Mouse (Mus musculus): ENCODE results near the gene Gm6871. TPM values are rescaled to one million over a fixed set of nuclear protein-coding genes. Genes with fewer than 3 reads are reported as not detected.

Gene Gm6871
- polyA plus RNA-seq, 1 experiment, result not detected

GRCm38 (mm10) chr7:41582028-41582427 is 8.6 kb upstream of the Gm6871 start:
- no peak for TF ChIP-seq CTCF (IDR thresholded peaks at IDR 0.05; ENCODE audit: borderline replicate concordance, control insufficient read depth, extremely low read depth, insufficient read depth, low read length, poor library complexity)
- TF ChIP-seq POLR2A (IDR thresholded peaks at IDR 0.05; ENCODE audit: control insufficient read depth, extremely low read depth, insufficient read depth, low read length, poor library complexity), result no peak
- H3K27ac ChIP-seq (ENCODE audit: control insufficient read depth, insufficient read depth, low read length), result no peak overlapping the region
- no peak overlapping the region for H3K4me3 ChIP-seq (ENCODE audit: control insufficient read depth, insufficient read depth, low read length)
- H3K36me3 ChIP-seq (ENCODE audit: control insufficient read depth, insufficient read depth, low read length), result no peaks in the 10 kb centered on the region
- no peaks in the 10 kb centered on the region for H3K27me3 ChIP-seq (ENCODE audit: control insufficient read depth, insufficient read depth, low read length)
- H3K4me1 ChIP-seq (replicated peaks; ENCODE audit: control insufficient read depth, insufficient read depth, low read length), result no peaks in the 10 kb centered on the region
- no peak for DNase-seq

- Histone ChIP-seq H3K4me1 (replicated peaks; ENCODE audit: control insufficient read depth, insufficient read depth, low read length) (no peaks in the 10 kb centered on the region), H3K27me3 (ENCODE audit: control insufficient read depth, insufficient read depth, low read length) (no peaks in the 10 kb centered on the region), H3K27ac (ENCODE audit: control insufficient read depth, insufficient read depth, low read length) (no peak overlapping the region), H3K4me3 (ENCODE audit: control insufficient read depth, insufficient read depth, low read length) (no peak overlapping the region), H3K36me3 (ENCODE audit: control insufficient read depth, insufficient read depth, low read length) (no peaks in the 10 kb centered on the region)
- WGBS, result 97% methylated on average over 2 of the region's 2 CpGs
- TF ChIP-seq CTCF (IDR thresholded peaks at IDR 0.05; ENCODE audit: borderline replicate concordance, control insufficient read depth, extremely low read depth, insufficient read depth, low read length, poor library complexity) (no peak), POLR2A (IDR thresholded peaks at IDR 0.05; ENCODE audit: control insufficient read depth, extremely low read depth, insufficient read depth, low read length, poor library complexity) (no peak)
- DNase-seq, result no peak
Observed at GRCm38 (mm10) chr7:41577956-41578355, 4.5 kb upstream of the Gm6871 start.

DNA sequence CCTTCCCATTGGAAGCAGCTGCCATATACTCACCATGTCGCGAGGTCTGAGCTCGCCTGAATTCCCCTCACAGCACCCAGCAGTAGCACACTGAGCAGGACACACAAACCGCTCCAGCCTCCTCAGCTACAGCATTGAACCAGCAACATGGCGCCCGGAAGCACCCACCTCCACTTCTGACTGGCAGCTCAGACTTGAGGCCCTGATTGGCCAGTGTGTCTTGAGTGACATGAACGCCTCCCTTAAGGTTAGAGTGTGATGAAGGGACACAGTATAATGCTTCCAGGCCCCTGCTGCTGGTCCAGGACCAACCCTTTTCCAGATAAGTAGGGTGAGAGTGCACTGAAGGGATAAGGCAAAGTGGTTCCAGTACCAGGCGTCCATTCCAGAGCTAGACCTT is 12.8 kb downstream of the Gm6871 start:
- TF ChIP-seq CTCF (IDR thresholded peaks at IDR 0.05; ENCODE audit: borderline replicate concordance, control insufficient read depth, extremely low read depth, insufficient read depth, low read length, poor library complexity) (no peak), POLR2A (IDR thresholded peaks at IDR 0.05; ENCODE audit: control insufficient read depth, extremely low read depth, insufficient read depth, low read length, poor library complexity) (no peak)
- Histone ChIP-seq H3K27me3 (ENCODE audit: control insufficient read depth, insufficient read depth, low read length) (no peaks in the 10 kb centered on the region), H3K4me1 (replicated peaks; ENCODE audit: control insufficient read depth, insufficient read depth, low read length) (no peaks in the 10 kb centered on the region), H3K36me3 (ENCODE audit: control insufficient read depth, insufficient read depth, low read length) (no peaks in the 10 kb centered on the region), H3K4me3 (ENCODE audit: control insufficient read depth, insufficient read depth, low read length) (no peak overlapping the region), H3K27ac (ENCODE audit: control insufficient read depth, insufficient read depth, low read length) (no peak overlapping the region)
- DNase-seq, result no peak
- WGBS, result 82% methylated on average over 8 of the region's 8 CpGs

GRCm38 (mm10) chr7:41512672-41513071 is 60.8 kb downstream of the Gm6871 start:
- WGBS, result 94% methylated on average over 3 of the region's 3 CpGs
- H3K4me1 ChIP-seq (replicated peaks; ENCODE audit: control insufficient read depth, insufficient read depth, low read length), result no peaks in the 10 kb centered on the region
- no peak for TF ChIP-seq CTCF (IDR thresholded peaks at IDR 0.05; ENCODE audit: borderline replicate concordance, control insufficient read depth, extremely low read depth, insufficient read depth, low read length, poor library complexity)
- no peak for TF ChIP-seq POLR2A (IDR thresholded peaks at IDR 0.05; ENCODE audit: control insufficient read depth, extremely low read depth, insufficient read depth, low read length, poor library complexity)
- no peak overlapping the region for H3K4me3 ChIP-seq (ENCODE audit: control insufficient read depth, insufficient read depth, low read length)
- no peaks in the 10 kb centered on the region for H3K36me3 ChIP-seq (ENCODE audit: control insufficient read depth, insufficient read depth, low read length)
- DNase-seq, result no peak
- no peak overlapping the region for H3K27ac ChIP-seq (ENCODE audit: control insufficient read depth, insufficient read depth, low read length)
- H3K27me3 ChIP-seq (ENCODE audit: control insufficient read depth, insufficient read depth, low read length), result no peaks in the 10 kb centered on the region

DNA sequence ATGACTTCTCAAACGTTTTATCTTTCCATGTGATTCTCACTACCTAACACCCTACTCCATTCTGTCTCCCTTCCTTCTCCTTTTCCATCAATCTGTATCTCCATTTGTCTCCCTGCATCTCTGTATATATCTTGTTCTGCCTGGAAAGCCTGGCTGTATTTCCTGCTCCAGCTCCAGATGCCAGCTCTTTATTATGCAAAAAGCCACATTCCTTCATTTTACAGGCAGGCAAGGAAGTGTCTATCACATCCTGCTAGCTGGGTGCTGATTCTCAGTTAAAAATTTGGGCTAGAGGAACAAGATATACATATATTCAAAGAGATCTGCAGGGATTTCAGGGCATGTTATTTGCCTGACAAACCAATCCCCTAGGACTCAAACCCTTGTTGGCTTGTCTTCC is 61.3 kb downstream of the Gm6871 start:
- Histone ChIP-seq H3K4me3 (ENCODE audit: control insufficient read depth, insufficient read depth, low read length) (no peak overlapping the region), H3K36me3 (ENCODE audit: control insufficient read depth, insufficient read depth, low read length) (no peaks in the 10 kb centered on the region), H3K27ac (ENCODE audit: control insufficient read depth, insufficient read depth, low read length) (no peak overlapping the region), H3K4me1 (replicated peaks; ENCODE audit: control insufficient read depth, insufficient read depth, low read length) (no peaks in the 10 kb centered on the region), H3K27me3 (ENCODE audit: control insufficient read depth, insufficient read depth, low read length) (no peaks in the 10 kb centered on the region)
- TF ChIP-seq CTCF (IDR thresholded peaks at IDR 0.05; ENCODE audit: borderline replicate concordance, control insufficient read depth, extremely low read depth, insufficient read depth, low read length, poor library complexity), result no peak
- TF ChIP-seq POLR2A (IDR thresholded peaks at IDR 0.05; ENCODE audit: control insufficient read depth, extremely low read depth, insufficient read depth, low read length, poor library complexity), result no peak
- no peak for DNase-seq
- WGBS, result 27% methylated on average over 1 of the region's 1 CpGs

- Histone ChIP-seq H3K27ac (ENCODE audit: control insufficient read depth, insufficient read depth, low read length) (no peak overlapping the region), H3K36me3 (ENCODE audit: control insufficient read depth, insufficient read depth, low read length) (no peaks in the 10 kb centered on the region), H3K27me3 (ENCODE audit: control insufficient read depth, insufficient read depth, low read length) (no peaks in the 10 kb centered on the region), H3K4me3 (ENCODE audit: control insufficient read depth, insufficient read depth, low read length) (no peak overlapping the region), H3K4me1 (replicated peaks; ENCODE audit: control insufficient read depth, insufficient read depth, low read length) (no peaks in the 10 kb centered on the region)
- WGBS, result 57% methylated on average over 1 of the region's 1 CpGs
- TF ChIP-seq POLR2A (IDR thresholded peaks at IDR 0.05; ENCODE audit: control insufficient read depth, extremely low read depth, insufficient read depth, low read length, poor library complexity), result no peak
- no peak for TF ChIP-seq CTCF (IDR thresholded peaks at IDR 0.05; ENCODE audit: borderline replicate concordance, control insufficient read depth, extremely low read depth, insufficient read depth, low read length, poor library complexity)
- DNase-seq, result no peak
Observed at GRCm38 (mm10) chr7:41502402-41502801, 71.1 kb downstream of the Gm6871 start.

Data from thymus, adult 2 months (tissue).